Mouse (Mus musculus) erythroblast, adult 5-6 weeks (primary cell): ENCODE measurements around the gene Emd. TPM values are rescaled to one million over a fixed set of nuclear protein-coding genes. Genes with fewer than 3 reads are reported as not detected.

Source experiments
- ATAC-seq: replicated peaks from 2 replicates; pipeline ENCODE4 v1.8.0; 2016; ENCODE audit warnings: moderate number of reproducible peaks, mild to moderate bottlenecking, moderate TSS enrichment, inconsistent platforms; ENCODE audit not compliant: poor library complexity, low FRiP score, severe bottlenecking
- total RNA-seq, 2 experiments: library from RNA; stranded (forward) in 1 of 2; stranded (reverse) in 1 of 2; fragments of 150-400 nt in 1 of 2; fragments of 200-764, 138-1000 nt in 1 of 2; gene quantifications; 2 replicates each; pipeline versions ENCODE4 v1.2.3 to v1.2.4; 2015 to 2017; ENCODE audit warnings: low replicate concordance in 2 of 2

Emd gene
- total RNA-seq, 2 experiments from 2014 or later, result 25.5 to 29.0 TPM

DNA sequence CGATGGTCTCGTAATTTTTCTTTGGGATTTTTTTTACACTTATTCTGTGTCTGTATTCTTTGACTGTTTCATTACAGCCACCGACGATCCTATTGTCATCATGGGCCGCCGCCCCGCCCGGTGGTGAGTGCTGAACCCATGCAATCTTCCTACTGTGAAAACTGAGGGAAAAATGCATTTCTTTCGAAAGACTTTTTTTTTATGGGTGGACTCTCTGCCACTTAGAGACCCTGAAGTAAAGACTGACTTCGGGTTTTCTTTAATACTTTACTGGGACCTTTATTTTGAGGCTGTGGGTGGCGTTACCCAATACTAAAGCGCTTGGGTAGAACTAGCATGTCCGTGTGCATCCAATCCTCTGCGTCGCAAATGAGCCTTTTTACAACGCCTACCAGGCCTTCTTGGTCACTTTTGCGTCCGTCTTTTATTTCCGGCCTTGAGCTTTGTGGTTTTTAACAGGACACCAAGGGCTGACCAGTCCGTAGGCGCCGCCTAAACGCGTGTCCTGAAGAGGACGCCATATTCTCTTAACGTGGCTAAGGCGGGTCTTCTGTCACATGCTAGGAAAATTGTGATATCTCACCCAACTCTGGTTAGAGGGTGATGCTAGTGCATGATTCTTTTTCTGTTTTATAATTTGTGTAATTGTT, 16.5 kb downstream of the Emd start:
- ATAC-seq, result peak; percentile 37

DNA sequence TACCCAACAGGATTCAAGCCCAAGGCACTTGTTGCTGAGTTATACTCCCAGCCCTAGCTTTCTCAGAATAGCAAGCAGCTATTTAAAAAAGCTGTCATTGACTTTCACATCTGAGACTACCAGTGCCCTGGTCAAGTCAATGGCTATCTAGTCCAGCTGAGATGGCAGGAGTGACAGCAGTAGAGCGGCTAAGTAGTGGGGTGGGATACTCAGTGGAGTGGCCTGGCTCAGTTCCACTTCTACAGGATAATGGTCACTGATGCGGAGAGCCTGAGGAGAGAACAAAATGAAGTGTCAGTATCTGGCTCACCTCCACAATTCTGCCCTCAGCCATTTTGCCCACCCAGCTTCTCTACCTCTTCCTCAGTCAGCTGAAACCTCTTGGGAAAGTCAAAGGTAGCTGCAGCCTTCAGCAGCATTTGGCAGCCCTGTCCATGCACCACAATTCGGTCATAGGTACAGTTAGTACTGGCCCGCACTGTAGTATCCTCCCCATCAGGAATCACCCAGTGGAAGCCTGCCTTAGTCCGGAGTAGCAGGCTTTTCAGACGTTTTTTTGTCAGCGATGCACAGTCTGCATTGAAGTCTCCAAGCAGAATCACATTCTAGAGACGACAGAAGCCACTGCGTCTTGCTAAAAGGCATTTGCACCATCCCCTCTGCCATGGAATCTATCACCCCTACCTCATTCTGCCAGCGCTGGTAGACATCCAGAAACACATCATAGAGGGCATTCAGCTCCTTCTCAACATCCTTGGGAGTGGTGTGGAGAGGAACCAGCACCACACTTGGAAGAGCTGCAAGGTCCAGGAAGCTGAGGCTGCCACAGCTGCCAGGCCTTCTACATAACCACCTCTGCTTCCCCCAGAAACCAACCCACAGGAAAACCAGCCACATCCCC, 19.2 kb downstream of the Emd start:
- ATAC-seq, result no peak

- no peak for ATAC-seq
Observed at GRCm38 (mm10) chrX:74277916-74278315, 23.4 kb downstream of the Emd start.

GRCm38 (mm10) chrX:74281041-74281731, 26.7 kb downstream of the Emd start:
- ATAC-seq, result 0 out of 2 replicates have a peak, but pooled peaks have one; percentile 4

DNA sequence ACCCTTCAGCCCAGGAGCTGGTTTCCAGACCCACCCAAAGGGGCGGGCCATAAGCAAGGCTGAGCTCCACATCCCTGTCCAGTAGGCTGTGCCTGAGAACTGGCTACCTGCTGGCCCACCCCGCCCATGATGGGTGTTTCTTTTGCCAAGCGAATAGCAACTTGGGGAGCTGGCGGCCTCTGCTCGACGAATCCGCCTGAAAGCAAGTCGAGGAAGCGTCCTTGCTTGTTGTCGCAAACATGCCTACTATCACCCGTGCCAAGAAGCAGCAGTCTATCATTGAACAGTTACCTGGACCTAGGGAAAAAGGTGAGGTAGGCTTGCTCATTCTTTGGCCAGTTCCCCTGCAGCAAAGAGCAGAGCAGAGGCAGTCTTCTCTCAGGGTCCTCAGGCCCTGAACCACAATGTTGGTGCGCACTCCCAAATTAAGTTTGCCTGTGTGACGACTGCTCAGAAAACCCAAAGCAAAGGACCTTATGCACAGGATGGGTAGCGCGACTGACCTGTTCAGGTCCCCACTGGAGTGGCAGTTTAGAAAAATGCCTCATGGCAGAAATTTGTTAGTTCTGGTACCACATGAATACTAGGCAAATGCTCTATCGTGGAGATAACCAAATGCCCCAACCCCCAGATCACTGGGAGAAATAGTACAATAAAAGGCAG, 27.4 kb downstream of the Emd start, which contains the start of the genes Taz and Dnase1l1:
Taz (plus strand) TSS at position 181 of the 663 bp plus-strand sequence.
Dnase1l1 (minus strand) TSS at position 606 of the 663 bp plus-strand sequence.
- peak; percentile 93 for ATAC-seq

- peak; percentile 76 for ATAC-seq
Observed at GRCm38 (mm10) chrX:74282395-74283091, 28.1 kb downstream of the Emd start.

- ATAC-seq, result 0 out of 2 replicates have a peak, but pooled peaks have one; percentile 1
Observed at GRCm38 (mm10) chrX:74283092-74283437, 28.6 kb downstream of the Emd start.

GRCm38 (mm10) chrX:74293431-74293830, 38.9 kb downstream of the Emd start:
- no peak for ATAC-seq

GRCm38 (mm10) chrX:74296538-74297448, 42.3 kb downstream of the Emd start, which contains the start of gene Atp6ap1:
TSS of gene Atp6ap1 (plus strand) at chrX:74297097.
- ATAC-seq, result peak; percentile 98

- ATAC-seq, result no peak
Observed at GRCm38 (mm10) chrX:74298348-74298747, 43.9 kb downstream of the Emd start.

DNA sequence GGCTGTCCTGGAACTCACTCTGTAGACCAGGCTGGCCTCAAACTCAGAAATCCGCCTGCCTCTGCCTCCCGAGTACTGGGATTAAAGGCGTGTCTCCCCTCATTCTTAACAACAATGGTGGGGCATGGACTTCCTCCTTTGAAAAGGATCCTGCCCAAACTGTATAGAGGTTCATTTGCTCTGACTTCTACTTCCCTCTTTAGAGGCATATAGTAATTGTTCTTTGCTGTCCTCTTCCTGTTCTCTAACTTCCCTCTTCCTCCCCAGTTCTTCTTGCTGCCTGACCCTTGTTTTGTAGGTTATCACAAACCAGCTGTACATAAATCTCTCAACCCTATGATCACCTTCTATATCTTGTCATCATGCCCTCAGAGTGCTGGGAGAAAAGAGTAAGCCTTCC, 45.2 kb downstream of the Emd start:
- no peak for ATAC-seq

- ATAC-seq, result peak; percentile 94
Observed at GRCm38 (mm10) chrX:74304867-74305700, 50.6 kb downstream of the Emd start, which contains the start of gene Gdi1. TSS of gene Gdi1 (plus strand) at chrX:74304998.

Other genes with a start within 250 kb of the Emd start
- gene Irak1, start 230.8 kb upstream of the Emd start, total RNA-seq (2015; ENCODE audit: low replicate concordance), result 20.4 and 23.2 TPM in 2 replicates
- gene Irak1, start 230.8 kb upstream of the Emd start, total RNA-seq (2017; ENCODE audit: low replicate concordance), result 21.8 and 49.6 TPM in 2 replicates
- not detected in 2 replicates for gene Opn1mw, start 127.2 kb upstream of the Emd start, total RNA-seq (2015; ENCODE audit: low replicate concordance)
- gene Opn1mw, start 127.2 kb upstream of the Emd start, total RNA-seq (2017; ENCODE audit: low replicate concordance), result not detected in 2 replicates
- 8.5 and 9.4 TPM in 2 replicates for gene Mecp2, start 119.3 kb upstream of the Emd start, total RNA-seq (2015; ENCODE audit: low replicate concordance)
- 7.2 and 11.4 TPM in 2 replicates for gene Mecp2, start 119.3 kb upstream of the Emd start, total RNA-seq (2017; ENCODE audit: low replicate concordance)
- not detected in 2 replicates for gene Tex28, start 86.8 kb upstream of the Emd start, total RNA-seq (2015; ENCODE audit: low replicate concordance)
- gene Tex28, start 86.8 kb upstream of the Emd start, total RNA-seq (2017; ENCODE audit: low replicate concordance), result not detected in 2 replicates
- not detected in 2 replicates for gene Tktl1, start 77.4 kb upstream of the Emd start, total RNA-seq (2015; ENCODE audit: low replicate concordance)
- not detected in 2 replicates for gene Tktl1, start 77.4 kb upstream of the Emd start, total RNA-seq (2017; ENCODE audit: low replicate concordance)
- 103 and 133 TPM in 2 replicates for gene Flna, start 4.9 kb upstream of the Emd start, total RNA-seq (2015; ENCODE audit: low replicate concordance)
- gene Flna, start 4.9 kb upstream of the Emd start, total RNA-seq (2017; ENCODE audit: low replicate concordance), result 189 and 215 TPM in 2 replicates
- gene Rpl10, start 16.1 kb downstream of the Emd start, total RNA-seq (2015; ENCODE audit: low replicate concordance), result 743 and 770 TPM in 2 replicates
- 310 and 397 TPM in 2 replicates for gene Rpl10, start 16.1 kb downstream of the Emd start, total RNA-seq (2017; ENCODE audit: low replicate concordance)
- 11.5 and 29.0 TPM in 2 replicates for gene Taz, start 27.2 kb downstream of the Emd start, total RNA-seq (2015; ENCODE audit: low replicate concordance)
- gene Taz, start 27.2 kb downstream of the Emd start, total RNA-seq (2017; ENCODE audit: low replicate concordance), result 7.2 and 24.5 TPM in 2 replicates
- gene Dnase1l1, start 27.6 kb downstream of the Emd start, total RNA-seq (2015; ENCODE audit: low replicate concordance), result 27.9 and 29.0 TPM in 2 replicates
- gene Dnase1l1, start 27.6 kb downstream of the Emd start, total RNA-seq (2017; ENCODE audit: low replicate concordance), result 17.3 and 29.3 TPM in 2 replicates
- 144 and 155 TPM in 2 replicates for gene Atp6ap1, start 42.4 kb downstream of the Emd start, total RNA-seq (2015; ENCODE audit: low replicate concordance)
- 143 and 265 TPM in 2 replicates for gene Atp6ap1, start 42.4 kb downstream of the Emd start, total RNA-seq (2017; ENCODE audit: low replicate concordance)
- gene Gdi1, start 50.3 kb downstream of the Emd start, total RNA-seq (2015; ENCODE audit: low replicate concordance), result 139 and 145 TPM in 2 replicates
- gene Gdi1, start 50.3 kb downstream of the Emd start, total RNA-seq (2017; ENCODE audit: low replicate concordance), result 60.1 and 128 TPM in 2 replicates
- 16.9 and 18.8 TPM in 2 replicates for gene Fam50a, start 58.3 kb downstream of the Emd start, total RNA-seq (2015; ENCODE audit: low replicate concordance)
- 6.1 and 36.1 TPM in 2 replicates for gene Fam50a, start 58.3 kb downstream of the Emd start, total RNA-seq (2017; ENCODE audit: low replicate concordance)
- gene Plxna3, start 74.4 kb downstream of the Emd start, total RNA-seq (2015; ENCODE audit: low replicate concordance), result 0.42 TPM in 1 of 2 replicates, not detected in the other
- gene Plxna3, start 74.4 kb downstream of the Emd start, total RNA-seq (2017; ENCODE audit: low replicate concordance), result 0.34 and 2.6 TPM in 2 replicates
- gene Lage3, start 98.9 kb downstream of the Emd start, total RNA-seq (2015; ENCODE audit: low replicate concordance), result 4.2 and 10.9 TPM in 2 replicates
- gene Lage3, start 98.9 kb downstream of the Emd start, total RNA-seq (2017; ENCODE audit: low replicate concordance), result 2.4 and 10.9 TPM in 2 replicates
- gene Ubl4a, start 118.5 kb downstream of the Emd start, total RNA-seq (2015; ENCODE audit: low replicate concordance), result 4.0 and 15.0 TPM in 2 replicates
- gene Ubl4a, start 118.5 kb downstream of the Emd start, total RNA-seq (2017; ENCODE audit: low replicate concordance), result 3.4 and 6.7 TPM in 2 replicates
- gene Slc10a3, start 118.7 kb downstream of the Emd start, total RNA-seq (2015; ENCODE audit: low replicate concordance), result 1.9 and 2.1 TPM in 2 replicates
- gene Slc10a3, start 118.7 kb downstream of the Emd start, total RNA-seq (2017; ENCODE audit: low replicate concordance), result 1.8 and 3.0 TPM in 2 replicates
- 3.7 and 9.4 TPM in 2 replicates for gene Fam3a, start 138.6 kb downstream of the Emd start, total RNA-seq (2015; ENCODE audit: low replicate concordance)
- 4.0 and 8.8 TPM in 2 replicates for gene Fam3a, start 138.6 kb downstream of the Emd start, total RNA-seq (2017; ENCODE audit: low replicate concordance)
- 5.2 and 14.0 TPM in 2 replicates for gene Ikbkg, start 138.6 kb downstream of the Emd start, total RNA-seq (2015; ENCODE audit: low replicate concordance)
- gene Ikbkg, start 138.6 kb downstream of the Emd start, total RNA-seq (2017; ENCODE audit: low replicate concordance), result 19.8 and 36.4 TPM in 2 replicates
- 89.3 and 104 TPM in 2 replicates for gene G6pdx, start 174.5 kb downstream of the Emd start, total RNA-seq (2015; ENCODE audit: low replicate concordance)
- 46.4 and 58.4 TPM in 2 replicates for gene G6pdx, start 174.5 kb downstream of the Emd start, total RNA-seq (2017; ENCODE audit: low replicate concordance)
- not detected in 2 replicates for gene Gm6880, start 226.7 kb downstream of the Emd start, total RNA-seq (2015; ENCODE audit: low replicate concordance)
- not detected in 2 replicates for gene Gm6880, start 226.7 kb downstream of the Emd start, total RNA-seq (2017; ENCODE audit: low replicate concordance)